Mouse (Mus musculus): ENCODE measurements around the gene Pak7.

- TF ChIP-seq EP300 (IDR thresholded peaks at IDR 0.05; ENCODE audit: low read depth): no peak
- TF ChIP-seq CTCF (IDR thresholded peaks at IDR 0.05; ENCODE audit: low read depth): no peak
Observed at GRCm38 (mm10) chr2:136402587-136402986, 14.8 kb upstream of the Pak7 start.
